Mouse (Mus musculus): ENCODE measurements around the gene Npb. TPM values are rescaled to one million over a fixed set of nuclear protein-coding genes. Genes with fewer than 3 reads are reported as not detected.
A peak's percentile ranks its signal among the peaks of the same experiment; 100 is the strongest.

Npb gene
- polyA plus RNA-seq, 1 experiment from 2014 or later = 0.65 TPM

DNA sequence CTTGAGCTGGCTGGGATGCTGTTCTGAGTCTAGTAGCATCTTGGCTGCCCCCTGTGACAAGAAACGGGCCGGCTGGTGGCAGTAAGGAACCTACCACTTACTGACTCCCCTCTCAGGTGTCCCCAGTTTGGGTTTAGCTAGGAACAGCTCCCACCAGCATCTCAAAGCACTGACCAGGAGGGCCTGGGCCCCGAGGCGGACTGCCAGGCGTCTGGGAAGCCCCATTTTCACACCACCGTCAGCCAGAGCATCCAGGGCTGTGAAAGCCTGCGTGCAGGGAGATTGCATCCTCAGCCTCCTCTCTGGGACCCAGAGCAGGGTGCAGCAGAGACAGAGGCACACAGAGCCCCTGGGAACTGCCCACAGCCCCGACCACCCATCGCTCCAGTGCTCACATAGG, 33.0 kb downstream of the Npb start:
- no peak for ATAC-seq (ENCODE audit: insufficient number of reproducible peaks, insufficient read depth, low FRiP score, low TSS enrichment, low read depth)
- Histone ChIP-seq H3K9ac (replicated peaks) (peak overlapping the region; percentile 27; the same call in 1 of the 2 replicates), H3K4me1 (replicated peaks) (peaks cover 14% of the 10 kb centered on the region), H3K4me2 (peak overlapping the region; percentile 4; the same call in 1 of the 2 replicates), H3K9me3 (no peaks in the 10 kb centered on the region), H3K27me3 (no peaks in the 10 kb centered on the region; the same call in 1 of the 2 replicates), H3K4me3 (replicated peaks) (0 out of 2 replicates have a peak overlapping the region, but pooled peaks have one; percentile 2), H3K27ac (no peak overlapping the region), H3K36me3 (no peaks in the 10 kb centered on the region)
- WGBS = 44% methylated on average over 9 of the region's 9 CpGs

DNA sequence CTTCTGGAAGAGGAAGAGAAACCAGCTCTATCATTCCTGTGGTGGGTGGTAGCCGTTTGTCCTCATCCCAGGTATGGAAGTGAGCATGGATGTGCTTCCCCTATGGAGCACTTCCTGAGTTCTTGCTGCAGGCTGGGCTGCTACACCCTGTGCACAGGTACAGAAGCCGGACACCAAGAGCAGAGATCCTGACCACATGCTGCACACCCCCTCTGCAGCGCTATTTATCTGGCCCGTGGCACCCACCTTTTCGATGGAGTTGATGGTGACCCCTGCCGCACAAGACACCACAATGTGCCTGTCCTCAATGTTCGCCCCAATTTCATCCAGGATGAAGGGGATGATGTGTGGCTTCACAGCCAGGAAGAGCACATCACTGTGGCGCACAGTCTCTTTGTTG, 33.6 kb downstream of the Npb start:
- Histone ChIP-seq H3K36me3 (no peaks in the 10 kb centered on the region), H3K4me3 (replicated peaks) (no peak overlapping the region), H3K27me3 (peaks cover under 1% of the 10 kb centered on the region; the same call in 1 of the 2 replicates), H3K9ac (replicated peaks) (no peak overlapping the region; the same call in 1 of the 2 replicates), H3K4me1 (replicated peaks) (peaks cover 14% of the 10 kb centered on the region), H3K4me2 (peak overlapping the region; percentile 78; the same call in 1 of the 2 replicates), H3K27ac (no peak overlapping the region), H3K9me3 (no peaks in the 10 kb centered on the region)
- 79% methylated on average over 8 of the region's 8 CpGs for WGBS
- no peak for ATAC-seq (ENCODE audit: insufficient number of reproducible peaks, insufficient read depth, low FRiP score, low TSS enrichment, low read depth)

- ATAC-seq (ENCODE audit: insufficient number of reproducible peaks, insufficient read depth, low FRiP score, low TSS enrichment, low read depth) = peak; percentile 58
These were observed 34.8 kb downstream of the Npb start for GRCm38 (mm10) chr11:120642939-120643600.

GRCm38 (mm10) chr11:120643601-120643987, 35.3 kb downstream of the Npb start, which contains the start of gene Pycr1:
Gene Pycr1 (minus strand): TSS chr11:120643769.
- Histone ChIP-seq H3K4me3 (replicated peaks) (peak within 1 kb of the TSS; percentile 42), H3K27ac (peak within 1 kb of the TSS; percentile 75; the same call in 1 of the 2 replicates), H3K36me3 (no peaks in the 10 kb centered on the region), H3K9ac (replicated peaks) (peak within 1 kb of the TSS; percentile 61), H3K4me1 (replicated peaks) (peaks cover 25% of the 10 kb centered on the region), H3K9me3 (no peaks in the 10 kb centered on the region), H3K27me3 (peaks cover 15% of the 10 kb centered on the region), H3K4me2 (peak within 1 kb of the TSS; percentile 78)
- ATAC-seq (ENCODE audit: insufficient number of reproducible peaks, insufficient read depth, low FRiP score, low TSS enrichment, low read depth) = peak; percentile 98
- WGBS = under 1% methylated on average over 15 of the region's 15 CpGs

More at GRCm38 (mm10) chr11:120642939-120643600, 34.8 kb downstream of the Npb start:
- no peaks in the 10 kb centered on the region for H3K36me3 ChIP-seq
- H3K9ac ChIP-seq (replicated peaks) = peak overlapping the region; percentile 61
- H3K27ac ChIP-seq = peak overlapping the region; percentile 24; the same call in 1 of the 2 replicates
- H3K4me2 ChIP-seq = peak overlapping the region; percentile 78
- H3K9me3 ChIP-seq = no peaks in the 10 kb centered on the region
- H3K27me3 ChIP-seq = peaks cover 13% of the 10 kb centered on the region
- H3K4me3 ChIP-seq (replicated peaks) = peak overlapping the region; percentile 42
- H3K4me1 ChIP-seq (replicated peaks) = peaks cover 22% of the 10 kb centered on the region
- under 1% methylated on average over 18 of the region's 18 CpGs for WGBS

GRCm38 (mm10) chr11:120647047-120647830, 39.0 kb downstream of the Npb start:
- Histone ChIP-seq H3K36me3 (no peaks in the 10 kb centered on the region), H3K27ac (no peak overlapping the region), H3K27me3 (peaks cover 15% of the 10 kb centered on the region), H3K4me2 (peak overlapping the region; percentile 48), H3K9ac (replicated peaks) (no peak overlapping the region), H3K4me3 (replicated peaks) (0 out of 2 replicates have a peak overlapping the region, but pooled peaks have one; percentile 10), H3K4me1 (replicated peaks) (peaks cover 21% of the 10 kb centered on the region), H3K9me3 (no peaks in the 10 kb centered on the region)
- ATAC-seq (ENCODE audit: insufficient number of reproducible peaks, insufficient read depth, low FRiP score, low TSS enrichment, low read depth) = no peak
- WGBS = 78% methylated on average over 35 of the region's 35 CpGs

DNA sequence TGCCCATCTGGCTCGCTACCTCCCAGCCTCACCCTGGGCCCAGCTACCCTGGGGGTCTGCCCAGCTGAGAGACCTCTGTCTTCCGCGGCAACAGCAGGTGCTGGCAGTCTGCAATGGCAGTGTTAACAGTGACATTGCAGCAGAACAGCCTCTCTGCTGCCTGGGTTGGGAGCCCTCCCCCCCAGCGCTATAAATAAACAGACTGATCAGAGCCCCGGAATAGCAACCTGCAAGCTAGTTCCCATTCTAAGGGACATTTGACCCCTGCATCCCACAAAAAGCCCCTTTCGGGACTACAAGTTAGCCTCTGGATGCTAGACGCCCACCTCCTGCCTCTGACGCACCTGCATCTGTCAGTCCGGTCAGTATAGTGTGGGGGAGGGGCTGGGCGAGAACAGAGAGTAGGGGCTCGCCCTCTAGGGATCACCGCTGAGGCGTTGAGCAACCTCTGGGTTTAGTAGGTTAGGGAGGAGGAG, 39.8 kb downstream of the Npb start, which contains the start of gene Myadml2:
Gene Myadml2, minus strand, starts transcription at position 158 of the 476 bp plus-strand sequence.
- 5% methylated on average over 13 of the region's 13 CpGs for WGBS
- H3K4me1 ChIP-seq (replicated peaks) = peaks cover 13% of the 10 kb centered on the region
- H3K4me2 ChIP-seq = peak within 1 kb of the TSS; percentile 48
- H3K4me3 ChIP-seq (replicated peaks) = peak within 1 kb of the TSS; percentile 10; the same call in 1 of the 2 replicates
- ATAC-seq (ENCODE audit: insufficient number of reproducible peaks, insufficient read depth, low FRiP score, low TSS enrichment, low read depth) = no peak
- H3K9ac ChIP-seq (replicated peaks) = no peak within 1 kb of the TSS; the same call in 1 of the 2 replicates
- H3K27ac ChIP-seq = no peak within 1 kb of the TSS
- H3K27me3 ChIP-seq = peaks cover 15% of the 10 kb centered on the region
- H3K9me3 ChIP-seq = no peaks in the 10 kb centered on the region
- H3K36me3 ChIP-seq = no peaks in the 10 kb centered on the region

- no peak overlapping the region for H3K27ac ChIP-seq
- no peak for ATAC-seq (ENCODE audit: insufficient number of reproducible peaks, insufficient read depth, low FRiP score, low TSS enrichment, low read depth)
- H3K4me3 ChIP-seq (replicated peaks) = no peak overlapping the region
- no peak overlapping the region for H3K9ac ChIP-seq (replicated peaks)
- no peaks in the 10 kb centered on the region for H3K36me3 ChIP-seq
- no peak overlapping the region for H3K4me2 ChIP-seq
- H3K4me1 ChIP-seq (replicated peaks) = peaks cover 10% of the 10 kb centered on the region
- 75% methylated on average over 3 of the region's 3 CpGs for WGBS
- peaks cover 22% of the 10 kb centered on the region for H3K27me3 ChIP-seq
- H3K9me3 ChIP-seq = no peaks in the 10 kb centered on the region
These were observed 43.6 kb downstream of the Npb start for GRCm38 (mm10) chr11:120651872-120652271.

DNA sequence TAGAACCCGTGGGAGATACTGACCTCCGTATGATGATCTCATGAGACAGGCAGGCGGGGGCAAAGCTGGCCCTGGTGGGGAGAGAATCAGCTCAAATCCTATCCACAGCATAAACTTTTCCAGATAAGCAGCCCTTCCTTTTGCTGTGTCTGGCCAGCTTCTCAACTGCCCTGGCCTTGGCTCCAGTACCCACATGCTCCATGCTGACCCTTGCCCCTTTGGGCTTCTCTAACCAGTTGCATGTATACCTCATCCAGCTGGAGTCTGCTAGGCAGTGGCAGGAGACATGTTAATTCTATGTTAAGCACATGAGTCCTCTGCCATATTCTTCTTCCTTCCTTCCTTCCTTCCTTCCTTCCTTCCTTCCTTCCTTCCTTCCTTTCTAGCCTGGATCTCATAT, 46.5 kb downstream of the Npb start:
- ATAC-seq (ENCODE audit: insufficient number of reproducible peaks, insufficient read depth, low FRiP score, low TSS enrichment, low read depth) = no peak
- H3K27me3 ChIP-seq = peaks cover 36% of the 10 kb centered on the region
- WGBS = 75% methylated on average over 3 of the region's 3 CpGs

DNA sequence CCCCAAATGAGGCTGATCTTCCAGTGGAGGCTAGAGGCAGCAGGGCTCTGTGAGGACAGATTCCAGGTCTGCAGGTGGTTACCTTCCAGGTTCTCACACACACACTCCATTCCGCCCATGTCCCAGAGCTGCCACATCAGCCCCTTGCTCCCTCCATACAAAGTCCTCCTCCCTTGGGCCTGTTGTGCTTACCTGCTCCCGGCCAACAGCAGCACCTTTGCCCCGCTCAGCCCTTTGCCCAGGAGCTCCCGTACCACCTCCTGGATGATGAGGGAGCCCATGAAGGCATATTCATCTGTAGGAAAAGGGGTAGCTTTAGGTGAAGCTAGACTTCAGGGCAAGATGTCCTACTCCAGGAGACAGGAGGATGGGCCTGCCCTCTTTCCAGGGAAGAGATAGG, 49.0 kb downstream of the Npb start:
- Histone ChIP-seq H3K4me3 (replicated peaks) (no peak overlapping the region), H3K27ac (no peak overlapping the region), H3K9me3 (no peaks in the 10 kb centered on the region), H3K4me2 (no peak overlapping the region), H3K4me1 (replicated peaks) (peaks cover 26% of the 10 kb centered on the region), H3K36me3 (no peaks in the 10 kb centered on the region), H3K9ac (replicated peaks) (no peak overlapping the region), H3K27me3 (peaks cover 62% of the 10 kb centered on the region)
- WGBS = 90% methylated on average over 4 of the region's 4 CpGs
- ATAC-seq (ENCODE audit: insufficient number of reproducible peaks, insufficient read depth, low FRiP score, low TSS enrichment, low read depth) = no peak

More for the DNA sequence above, 46.5 kb downstream of the Npb start:
- no peaks in the 10 kb centered on the region for H3K36me3 ChIP-seq
- H3K4me3 ChIP-seq (replicated peaks) = no peak overlapping the region
- no peaks in the 10 kb centered on the region for H3K9me3 ChIP-seq
- no peak overlapping the region for H3K9ac ChIP-seq (replicated peaks)
- H3K27ac ChIP-seq = no peak overlapping the region
- H3K4me2 ChIP-seq = no peak overlapping the region
- peaks cover 9% of the 10 kb centered on the region for H3K4me1 ChIP-seq (replicated peaks)
